Mouse (Mus musculus): ENCODE measurements around the gene Zbtb20.

Zbtb20 gene

DNA sequence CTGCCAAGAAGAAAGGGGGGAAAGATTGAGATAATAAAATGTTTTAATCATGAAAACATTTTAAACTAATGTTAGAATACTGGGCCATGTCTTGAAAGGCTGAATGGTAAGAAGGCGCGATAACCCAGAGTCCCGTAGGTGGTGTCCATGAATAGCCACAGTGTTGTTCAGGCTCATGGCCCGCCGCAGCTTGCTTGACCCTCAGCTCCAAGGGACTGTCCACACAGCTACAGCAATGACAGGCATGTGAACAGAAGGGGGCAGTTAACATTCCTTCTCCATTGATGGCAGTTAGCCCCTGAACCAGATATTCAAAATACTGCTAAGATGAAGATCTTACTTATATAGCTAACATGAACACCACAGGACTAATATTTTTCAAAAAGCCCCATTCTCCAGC is 696.5 kb downstream of the Zbtb20 start:
- TF ChIP-seq GATA4 (IDR thresholded peaks at IDR 0.05; ENCODE audit: insufficient replicate concordance, low read length), result no peak

- no peak for TF ChIP-seq GATA4 (IDR thresholded peaks at IDR 0.05; ENCODE audit: insufficient replicate concordance, low read length)
These were observed 697.1 kb downstream of the Zbtb20 start for GRCm38 (mm10) chr16:43572766-43573165.

DNA sequence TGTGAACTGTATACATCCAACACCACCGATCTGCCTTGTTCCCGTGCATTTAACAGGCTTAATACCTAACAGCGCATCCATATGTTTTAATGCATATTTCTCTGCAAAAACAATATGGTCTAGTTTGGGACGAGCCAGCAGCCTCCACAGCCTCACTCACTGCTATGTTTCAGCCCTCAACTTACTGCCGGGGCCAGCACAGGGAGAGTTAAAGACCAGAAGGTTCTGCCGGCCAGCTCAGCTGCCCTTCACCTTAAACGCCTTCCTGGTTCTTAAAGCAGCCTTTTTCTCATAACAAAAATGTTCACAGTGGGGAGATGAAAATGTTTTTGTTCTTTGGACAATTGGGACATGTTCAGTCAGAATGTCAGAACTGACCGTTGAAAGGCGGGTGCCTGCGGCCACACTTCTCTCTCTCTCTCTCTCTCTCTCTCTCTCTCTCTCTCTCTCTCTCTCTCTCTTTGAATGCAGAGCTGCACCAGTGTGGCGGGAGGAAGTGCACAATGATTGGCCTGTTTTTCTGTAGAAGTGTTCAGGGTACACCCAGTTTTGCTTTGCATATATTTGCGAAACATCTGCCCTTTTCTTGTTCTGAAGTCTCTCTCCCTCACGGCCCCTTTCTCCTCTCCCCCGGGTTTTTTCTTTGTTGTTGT is 697.6 kb downstream of the Zbtb20 start:
- TF ChIP-seq GATA4 (IDR thresholded peaks at IDR 0.05; ENCODE audit: insufficient replicate concordance, low read length), result no peak

DNA sequence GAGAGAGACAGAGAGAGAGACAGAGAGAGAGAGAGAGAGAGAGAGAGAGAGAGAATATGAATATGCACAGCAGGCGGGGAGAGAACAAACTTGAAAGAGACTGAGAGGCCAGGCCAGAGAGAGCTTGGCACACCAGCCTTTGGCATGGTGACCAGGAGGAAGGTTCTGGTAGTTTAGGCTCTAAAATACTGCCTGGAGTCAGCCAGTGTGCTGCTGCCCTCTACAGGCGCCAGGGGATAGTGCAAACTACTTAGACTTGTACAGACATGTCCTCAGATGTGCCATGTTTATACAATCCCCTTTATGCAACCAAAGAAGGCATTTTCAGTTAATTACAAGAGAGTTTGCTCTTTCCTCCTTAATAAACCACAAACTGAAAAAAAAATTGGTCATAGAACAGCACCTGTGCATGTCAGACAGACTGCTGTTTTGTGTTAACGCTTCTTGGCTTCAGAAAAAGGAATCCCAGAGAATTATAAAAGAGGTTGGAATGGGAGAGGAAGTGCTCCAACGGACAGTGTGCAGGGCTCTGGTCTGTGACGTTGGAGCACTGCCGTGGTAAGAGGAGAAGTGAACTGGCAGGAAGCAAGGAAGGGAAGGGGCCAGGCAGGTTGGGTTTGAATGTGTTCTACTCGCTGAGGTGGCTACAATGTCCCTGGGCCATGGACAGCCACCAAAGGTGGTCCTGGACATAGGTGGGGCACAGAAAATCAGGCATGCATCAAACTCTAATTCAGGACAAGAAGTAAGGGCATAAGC is 698.5 kb downstream of the Zbtb20 start:
- TF ChIP-seq GATA4 (IDR thresholded peaks at IDR 0.05; ENCODE audit: insufficient replicate concordance, low read length), result no peak

DNA sequence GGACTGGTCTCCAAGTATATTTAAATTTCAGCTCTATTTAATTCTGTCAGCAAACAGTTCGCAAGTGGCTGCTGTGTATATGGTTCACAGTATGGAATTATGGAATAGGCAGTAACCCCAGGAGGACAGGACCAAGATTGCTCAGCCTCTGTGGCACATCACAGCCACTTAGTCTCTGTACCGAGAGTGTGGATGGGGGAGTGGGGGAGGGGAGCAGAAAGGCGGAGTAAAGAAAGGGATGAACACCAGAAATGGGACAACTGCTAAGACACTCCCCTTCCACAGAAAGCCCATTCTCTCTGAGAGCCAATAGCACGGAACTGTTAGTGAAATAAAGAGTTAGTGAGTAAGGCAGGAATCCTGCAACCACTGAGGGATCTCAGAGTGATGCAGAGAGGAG is 699.4 kb downstream of the Zbtb20 start:
- no peak for TF ChIP-seq GATA4 (IDR thresholded peaks at IDR 0.05; ENCODE audit: insufficient replicate concordance, low read length)

- no peak for TF ChIP-seq GATA4 (IDR thresholded peaks at IDR 0.05; ENCODE audit: insufficient replicate concordance, low read length)
These were observed 699.8 kb downstream of the Zbtb20 start for GRCm38 (mm10) chr16:43575507-43575906.

DNA sequence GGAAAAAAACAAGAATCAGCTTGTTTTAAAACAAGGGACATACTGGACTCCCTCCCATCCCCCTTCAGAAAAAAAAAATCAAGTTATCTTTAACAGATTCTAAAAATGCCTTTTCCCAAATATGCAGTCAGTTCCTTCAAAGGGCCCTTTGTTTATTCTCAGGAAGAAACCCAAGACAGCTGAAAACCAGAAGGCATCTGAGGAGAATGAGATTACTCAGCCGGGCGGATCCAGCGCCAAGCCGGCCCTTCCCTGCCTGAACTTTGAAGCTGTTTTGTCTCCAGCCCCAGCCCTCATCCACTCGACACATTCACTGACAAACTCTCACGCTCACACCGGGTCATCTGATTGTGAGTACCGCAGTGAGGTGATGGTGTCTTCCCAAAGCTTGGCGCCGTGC is 701.7 kb downstream of the Zbtb20 start:
- TF ChIP-seq GATA4 (IDR thresholded peaks at IDR 0.05; ENCODE audit: insufficient replicate concordance, low read length), result peak; percentile 37; the same call in 1 of the 2 replicates

DNA sequence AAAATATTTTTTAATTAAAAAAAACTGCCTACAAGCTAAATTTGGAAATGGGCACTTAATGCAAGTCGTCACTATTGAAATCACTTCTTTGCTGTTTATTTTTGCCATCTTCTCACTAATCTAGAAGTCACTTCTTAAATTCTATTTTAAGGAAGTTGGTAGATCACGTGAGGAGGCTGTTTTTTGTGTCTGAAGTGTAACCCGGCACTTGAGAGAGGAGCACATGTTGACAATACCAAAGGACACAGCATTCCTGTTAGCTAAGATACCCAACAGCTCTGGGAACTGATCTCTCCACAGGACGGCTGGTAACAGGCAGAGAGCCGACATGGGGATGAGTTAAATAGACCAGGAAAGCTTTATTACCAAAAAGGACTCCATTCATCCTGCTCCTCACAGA is 702.7 kb downstream of the Zbtb20 start:
- TF ChIP-seq GATA4 (IDR thresholded peaks at IDR 0.05; ENCODE audit: insufficient replicate concordance, low read length), result no peak

- no peak for TF ChIP-seq GATA4 (IDR thresholded peaks at IDR 0.05; ENCODE audit: insufficient replicate concordance, low read length)
These were observed 703.4 kb downstream of the Zbtb20 start for GRCm38 (mm10) chr16:43579111-43579510.

DNA sequence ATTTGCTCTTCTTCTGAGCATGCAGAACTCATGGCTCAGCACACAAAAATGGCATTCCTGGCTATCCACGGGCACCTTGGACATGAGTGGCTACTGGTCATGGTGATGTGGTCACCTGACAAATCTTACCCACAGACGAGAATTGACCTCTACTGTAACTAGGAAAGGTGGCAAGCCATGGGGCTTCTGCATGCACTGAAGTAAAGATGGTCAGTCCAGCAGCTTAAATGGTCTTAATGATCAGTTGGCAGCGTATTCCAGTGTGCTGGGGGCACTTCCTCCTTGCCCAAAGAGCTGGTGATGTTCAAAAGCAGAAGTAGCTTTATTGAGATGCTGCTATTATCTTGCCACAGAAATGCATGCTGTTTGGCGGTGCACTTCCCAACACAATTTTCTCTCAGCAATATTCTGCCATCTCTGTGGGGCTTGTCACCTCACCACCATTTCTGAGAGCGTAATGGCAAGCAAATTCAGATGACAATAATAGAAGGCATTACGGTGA is 704.7 kb downstream of the Zbtb20 start:
- TF ChIP-seq GATA4 (IDR thresholded peaks at IDR 0.05; ENCODE audit: insufficient replicate concordance, low read length), result no peak

GRCm38 (mm10) chr16:43581551-43581950 is 705.9 kb downstream of the Zbtb20 start:
- TF ChIP-seq GATA4 (IDR thresholded peaks at IDR 0.05; ENCODE audit: insufficient replicate concordance, low read length), result no peak

- TF ChIP-seq GATA4 (IDR thresholded peaks at IDR 0.05; ENCODE audit: insufficient replicate concordance, low read length), result no peak
These were observed 711.3 kb downstream of the Zbtb20 start for GRCm38 (mm10) chr16:43586859-43587429.

- no peak for TF ChIP-seq GATA4 (IDR thresholded peaks at IDR 0.05; ENCODE audit: insufficient replicate concordance, low read length)
These were observed 715.2 kb downstream of the Zbtb20 start for GRCm38 (mm10) chr16:43590704-43591493.

DNA sequence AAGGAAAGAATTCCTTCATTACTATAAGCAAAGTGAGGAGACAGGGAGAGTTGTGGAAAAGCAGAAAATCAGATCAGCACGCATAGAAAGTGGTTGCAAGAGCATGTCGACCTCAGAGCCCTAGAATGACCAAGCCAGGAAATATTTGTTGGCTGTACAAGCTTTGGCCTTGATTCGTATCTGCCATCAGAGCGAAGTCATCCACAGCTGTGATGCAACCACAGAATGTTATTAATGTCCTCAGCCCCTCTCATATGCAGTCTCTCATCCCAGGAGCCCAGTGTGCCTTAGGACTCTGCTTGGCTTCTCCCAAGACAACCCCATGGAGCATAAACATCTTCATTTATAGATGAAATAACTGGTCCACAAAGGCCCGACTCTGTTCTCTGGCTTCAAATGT is 716.4 kb downstream of the Zbtb20 start:
- TF ChIP-seq GATA4 (IDR thresholded peaks at IDR 0.05; ENCODE audit: insufficient replicate concordance, low read length), result no peak; the same call in 1 of the 2 replicates

GRCm38 (mm10) chr16:43592801-43593200 is 717.1 kb downstream of the Zbtb20 start:
- TF ChIP-seq GATA4 (IDR thresholded peaks at IDR 0.05; ENCODE audit: insufficient replicate concordance, low read length), result no peak

All from liver, adult (tissue).